Mouse (Mus musculus) cortical plate, adult 2 months (tissue): ENCODE measurements around the gene Dtnb.

Experiments used
- CTCF ChIP-seq: fragments of 200-500 bp; IDR thresholded peaks from 2 replicates; pipeline ENCODE4 v1.5.1; 2011; ENCODE audit warnings: mild to moderate bottlenecking, control low read depth, low read length; ENCODE audit not compliant: insufficient read depth; ENCODE audit errors: extremely low read depth
- POLR2A ChIP-seq: fragments of 200-500 bp; IDR thresholded peaks from 2 replicates; pipeline ENCODE4 v1.6.1; 2011; ENCODE audit warnings: mild to moderate bottlenecking, low read length, control low read depth; ENCODE audit not compliant: insufficient read depth; ENCODE audit errors: extremely low read depth

DNA sequence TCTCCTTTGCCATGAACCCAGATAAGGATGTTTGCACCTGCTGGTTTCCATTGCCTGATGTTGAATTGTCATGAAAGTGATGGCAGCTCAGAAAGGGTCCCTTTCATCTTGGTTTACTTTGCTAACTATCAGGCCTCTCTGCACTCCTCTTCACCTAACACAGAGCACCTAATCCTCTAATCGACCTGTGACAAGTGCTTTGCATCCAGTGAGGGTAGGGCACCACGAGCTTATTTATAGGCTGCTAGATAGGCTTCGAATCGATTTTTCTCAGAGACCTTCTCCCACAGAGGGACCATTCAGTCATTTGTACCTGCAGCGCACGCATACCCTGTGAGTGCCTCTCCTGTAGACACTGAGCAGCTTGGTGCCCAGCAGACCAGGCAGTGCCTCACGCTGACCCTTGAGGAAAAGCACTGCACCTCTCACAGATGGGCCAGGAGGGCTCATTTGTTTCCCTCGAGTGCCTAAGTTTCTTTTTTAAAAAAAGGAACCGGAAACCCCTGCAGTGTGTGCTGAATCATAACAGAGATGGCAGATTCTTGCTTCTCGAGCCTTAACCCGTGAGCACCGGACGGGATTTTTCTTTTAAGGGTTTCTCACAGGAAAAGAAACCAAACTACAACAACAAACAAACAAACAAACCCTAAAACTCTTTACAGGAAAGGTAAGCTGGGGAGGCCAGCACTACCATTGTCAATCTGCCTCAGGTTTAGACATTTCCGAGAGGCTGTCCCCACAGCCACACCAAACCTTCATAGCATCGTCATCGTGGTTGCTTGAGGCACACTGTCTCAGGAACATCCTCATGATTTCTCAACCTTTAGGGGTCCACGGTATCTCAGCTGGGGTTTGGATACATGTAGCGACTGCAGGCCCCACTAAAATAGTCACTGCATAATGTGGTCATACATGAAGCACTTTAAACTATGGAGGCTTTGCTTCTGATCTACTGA lies 167.8 kb downstream of the Dtnb start:
- TF ChIP-seq CTCF (no peak), POLR2A (no peak)
